Mouse (Mus musculus): Measurements from ENCODE around the gene Fam228a.
"Not testable (repeated sequence)": the region's sequence is repeated elsewhere in the genome, so short reads cannot be mapped to it uniquely, and the experiment has no call there.

Fam228a gene

GRCm38 (mm10) chr12:4719066-4719761 lies 19.0 kb downstream of the Fam228a start:
- DNase-seq (ENCODE audit: low spot score in 2 of 2): no peak

- no peak for DNase-seq (ENCODE audit: low spot score in 2 of 2)
Observed at GRCm38 (mm10) chr12:4717417-4717816, 20.8 kb downstream of the Fam228a start.

- no peak for DNase-seq (ENCODE audit: low spot score in 2 of 2)
Observed at GRCm38 (mm10) chr12:4715606-4716005, 22.6 kb downstream of the Fam228a start.

- DNase-seq (ENCODE audit: low spot score in 2 of 2): no peak
Observed at GRCm38 (mm10) chr12:4713361-4713760, 24.9 kb downstream of the Fam228a start.

GRCm38 (mm10) chr12:4709926-4710325 lies 28.3 kb downstream of the Fam228a start:
- DNase-seq (ENCODE audit: low spot score in 2 of 2): no peak

GRCm38 (mm10) chr12:4708881-4709604 lies 29.2 kb downstream of the Fam228a start:
- no peak for DNase-seq (ENCODE audit: low spot score in 2 of 2)

- DNase-seq (ENCODE audit: low spot score in 2 of 2): no peak
Observed at GRCm38 (mm10) chr12:4708296-4708695, 29.9 kb downstream of the Fam228a start.

GRCm38 (mm10) chr12:4707488-4708017 lies 30.7 kb downstream of the Fam228a start:
- no peak for DNase-seq (ENCODE audit: low spot score in 2 of 2)

GRCm38 (mm10) chr12:4706901-4707300 lies 31.3 kb downstream of the Fam228a start:
- no peak for DNase-seq (ENCODE audit: low spot score in 2 of 2)

- no peak for DNase-seq (ENCODE audit: low spot score in 2 of 2)
Observed at GRCm38 (mm10) chr12:4706175-4706574, 32.1 kb downstream of the Fam228a start.

- not testable (repeated sequence) for DNase-seq (ENCODE audit: low spot score in 2 of 2)
Observed at GRCm38 (mm10) chr12:4705626-4706025, 32.6 kb downstream of the Fam228a start.

- no peak for DNase-seq (ENCODE audit: low spot score in 2 of 2)
Observed at GRCm38 (mm10) chr12:4694534-4694933, 43.7 kb downstream of the Fam228a start.

GRCm38 (mm10) chr12:4691193-4691592 lies 47.0 kb downstream of the Fam228a start:
- no peak for DNase-seq (ENCODE audit: low spot score in 2 of 2)

- no peak for DNase-seq (ENCODE audit: low spot score in 2 of 2)
Observed at GRCm38 (mm10) chr12:4689341-4689740, 48.9 kb downstream of the Fam228a start.

GRCm38 (mm10) chr12:4688386-4688785 lies 49.8 kb downstream of the Fam228a start:
- no peak for DNase-seq (ENCODE audit: low spot score in 2 of 2)

GRCm38 (mm10) chr12:4685441-4685840 lies 52.8 kb downstream of the Fam228a start:
- no peak for DNase-seq (ENCODE audit: low spot score in 2 of 2)

- DNase-seq (ENCODE audit: low spot score in 2 of 2): no peak
Observed at GRCm38 (mm10) chr12:4679971-4680370, 58.3 kb downstream of the Fam228a start.

GRCm38 (mm10) chr12:4676336-4676735 lies 61.9 kb downstream of the Fam228a start:
- no peak for DNase-seq (ENCODE audit: low spot score in 2 of 2)

- DNase-seq (ENCODE audit: low spot score in 2 of 2): no peak
Observed at GRCm38 (mm10) chr12:4665675-4666037, 72.6 kb downstream of the Fam228a start.

- DNase-seq (ENCODE audit: low spot score in 2 of 2): no peak
Observed at GRCm38 (mm10) chr12:4664929-4665674, 73.1 kb downstream of the Fam228a start.

Measured in urinary bladder, adult 18-20 months (tissue).